Mouse (Mus musculus): ENCODE data around the gene Ccnd1.

- TF ChIP-seq CTCF (IDR thresholded peaks at IDR 0.05; ENCODE audit: insufficient read depth, low read depth, low read length) (peak; percentile 57; the same call in 1 of the 2 replicates), POLR2A (IDR thresholded peaks at IDR 0.05; ENCODE audit: insufficient read depth, low read depth, low read length) (no peak)
Observed at GRCm38 (mm10) chr7:144895305-144896111, 44.2 kb downstream of the Ccnd1 start.

Measured in olfactory bulb, adult 2 months (tissue).